Comparison of ENCODE assay signal across 31 mouse cellular contexts in genomic region chr17:28837840-28838239, GRCm38 (mm10). TPM values are rescaled to one million over a fixed set of nuclear protein-coding genes. Genes with fewer than 3 reads are reported as not detected.
DNase-seq lines count a peak whose midpoint lies in the region; ATAC-seq and TF ChIP-seq lines count a peak whose summit lies in the region.
"Had no signal": no experiment of that assay in that cellular context is flagged by ENCODE, and none has a peak within 500 bp of the region (broad histone marks: within the 10 kb centered on the region; RNA-seq: fewer than 3 reads in every experiment).

No protein-coding gene starts in this region.

- no peak for TF ChIP-seq CTCF in liver, embryonic 14.5 days (IDR thresholded peaks at IDR 0.05; ENCODE audit: low read depth)
- TF ChIP-seq CTCF in liver, postnatal 0 days (IDR thresholded peaks at IDR 0.05; ENCODE audit: low read depth), result no peak

- H3K9ac ChIP-seq in liver, embryonic 14.5 days (replicated peaks), result no peak overlapping the region; the same call in 1 of the 2 replicates
- no peak overlapping the region for H3K9ac ChIP-seq in liver, postnatal 0 days (replicated peaks)
- H3K9ac ChIP-seq in midbrain, embryonic 14.5 days (replicated peaks; ENCODE audit: low read length), result no peak overlapping the region
- H3K9ac ChIP-seq: embryonic facial prominence, embryonic 12.5 days; embryonic facial prominence, embryonic 15.5 days; forebrain, embryonic 13.5 days; hindbrain, embryonic 14.5 days had no signal

- H3K4me2 ChIP-seq in liver, embryonic 14.5 days (ENCODE audit: low read depth), result no peak overlapping the region
- no peak overlapping the region for H3K4me2 ChIP-seq in liver, postnatal 0 days (ENCODE audit: low read depth, low read length)
- no peak overlapping the region for H3K4me2 ChIP-seq in midbrain, embryonic 14.5 days (ENCODE audit: low read length)
- H3K4me2 ChIP-seq: embryonic facial prominence, embryonic 12.5 days; embryonic facial prominence, embryonic 15.5 days; forebrain, embryonic 13.5 days; heart, embryonic 11.5 days; hindbrain, embryonic 14.5 days had no signal

- H3K27me3 ChIP-seq in liver, embryonic 14.5 days (ENCODE audit: control insufficient read depth, insufficient read depth, low read length), result no peaks in the 10 kb centered on the region
- H3K27me3 ChIP-seq in liver, postnatal 0 days (ENCODE audit: insufficient read depth, low read length), result no peaks in the 10 kb centered on the region
- H3K27me3 ChIP-seq in midbrain, embryonic 14.5 days (ENCODE audit: control insufficient read depth, insufficient read depth, low read length), result no peaks in the 10 kb centered on the region
- H3K27me3 ChIP-seq: embryonic facial prominence, embryonic 12.5 days; embryonic facial prominence, embryonic 15.5 days; forebrain, embryonic 13.5 days had no signal

- intact Hi-C loops in heart, postnatal 14 days (cut with DNase I), result no loop called here

- H3K4me1 ChIP-seq in liver, embryonic 14.5 days (replicated peaks; ENCODE audit: control insufficient read depth in 2 of 2, insufficient read depth in 2 of 2, low read length in 1 of 2), result peaks cover 17 to 18% of the 10 kb centered on the region in 2 experiments
- no peaks in the 10 kb centered on the region for H3K4me1 ChIP-seq in liver, postnatal 0 days (ENCODE audit: insufficient read depth)
- no peaks in the 10 kb centered on the region for H3K4me1 ChIP-seq in midbrain, embryonic 14.5 days (ENCODE audit: control insufficient read depth, insufficient read depth, low read length)
- H3K4me1 ChIP-seq: embryonic facial prominence, embryonic 12.5 days; embryonic facial prominence, embryonic 15.5 days; forebrain, embryonic 10.5 days; forebrain, embryonic 13.5 days had no signal

- H3K4me3 ChIP-seq in liver, embryonic 14.5 days (ENCODE audit: insufficient read depth in 1 of 2, low read depth in 2 of 2, low read length in 2 of 2), result no peak overlapping the region
- H3K4me3 ChIP-seq in liver, postnatal 0 days (ENCODE audit: low read depth, low read length), result no peak overlapping the region
- H3K4me3 ChIP-seq in midbrain, embryonic 14.5 days (replicated peaks; ENCODE audit: low read depth, low read length), result no peak overlapping the region
- H3K4me3 ChIP-seq: embryonic facial prominence, embryonic 12.5 days; embryonic facial prominence, embryonic 15.5 days; erythroblast, embryonic 14.5 days; forebrain, embryonic 10.5 days; forebrain, embryonic 13.5 days; gastrocnemius, adult 2 months had no signal

- H3K36me3 ChIP-seq in liver, embryonic 14.5 days (replicated peaks; ENCODE audit: control insufficient read depth, insufficient read depth, low read depth), result peaks cover 68% of the 10 kb centered on the region
- peaks cover 60% of the 10 kb centered on the region for H3K36me3 ChIP-seq in liver, postnatal 0 days (replicated peaks; ENCODE audit: insufficient read depth, low read length)
- peaks cover 53% of the 10 kb centered on the region for H3K36me3 ChIP-seq in midbrain, embryonic 14.5 days (ENCODE audit: control insufficient read depth, insufficient read depth, low read length)

- no peak for DNase-seq in liver, embryonic 14.5 days (ENCODE audit: low read depth in 3 of 3, low spot score in 3 of 3)
- no peak for DNase-seq in liver, postnatal 0 days
- no peak for DNase-seq in heart, postnatal 14 days
- DNase-seq in midbrain, embryonic 14.5 days, result no peak
- DNase-seq: adrenal gland, adult 2 months; adrenal gland, postnatal 14 days; cerebellum, adult 11 months; cerebellum, adult 2 months; cerebellum, adult 9-11 months; cerebellum, postnatal 25 days; gastrocnemius, adult 2 months; gastrocnemius, postnatal 14 days; heart, adult 11 months; heart, postnatal 4 days had no signal

- H3K27ac ChIP-seq in liver, embryonic 14.5 days, result peak overlapping the region; percentile 31; the same call in 1 of the 2 replicates
- 0 out of 2 replicates have a peak overlapping the region, but pooled peaks have one; percentile 11 for H3K27ac ChIP-seq in liver, postnatal 0 days (ENCODE audit: low read depth)
- H3K27ac ChIP-seq in midbrain, embryonic 14.5 days (replicated peaks; ENCODE audit: low read depth, low read length), result no peak overlapping the region
- H3K27ac ChIP-seq: embryonic facial prominence, embryonic 12.5 days; embryonic facial prominence, embryonic 15.5 days; forebrain, embryonic 10.5 days; forebrain, embryonic 13.5 days; gastrocnemius, adult 2 months; hindbrain, embryonic 14.5 days; hindbrain, postnatal 0 days had no signal

- 0 out of 2 replicates have a peak, but pooled peaks have one; percentile 5 for ATAC-seq in erythroblast, adult 5-6 weeks (replicated peaks; ENCODE audit: low FRiP score, poor library complexity, severe bottlenecking)
- ATAC-seq in erythroid progenitor cell, adult 5-6 weeks (replicated peaks; ENCODE audit: low FRiP score, poor library complexity, severe bottlenecking), result 0 out of 2 replicates have a peak, but pooled peaks have one; percentile 22
- no peak for ATAC-seq in liver, embryonic 14.5 days (ENCODE audit: insufficient read depth)
- no peak for ATAC-seq in liver, postnatal 0 days
- no peak for ATAC-seq in midbrain, embryonic 14.5 days (ENCODE audit: low FRiP score, low TSS enrichment)
- ATAC-seq: CD4-positive, CD25-positive, alpha-beta regulatory T cell, adult 4 months; forebrain, embryonic 13.5 days; forebrain, embryonic 16.5 days; hindbrain, postnatal 0 days had no signal

- no peak for TF ChIP-seq EP300 in liver, embryonic 14.5 days (IDR thresholded peaks at IDR 0.05; ENCODE audit: low read depth)
- TF ChIP-seq EP300 in liver, postnatal 0 days (IDR thresholded peaks at IDR 0.05; ENCODE audit: low read depth), result no peak

- H3K9me3 ChIP-seq in liver, embryonic 14.5 days (ENCODE audit: control insufficient read depth, low read length), result no peaks in the 10 kb centered on the region
- H3K9me3 ChIP-seq in liver, postnatal 0 days (ENCODE audit: low read length), result peaks cover 5% of the 10 kb centered on the region; the same call in 1 of the 2 replicates
- no peaks in the 10 kb centered on the region; the same call in 1 of the 2 replicates for H3K9me3 ChIP-seq in midbrain, embryonic 14.5 days (ENCODE audit: control insufficient read depth, low read length)
- H3K9me3 ChIP-seq: embryonic facial prominence, embryonic 15.5 days; forebrain, embryonic 13.5 days had no signal

- WGBS in liver, embryonic 14.5 days (ENCODE audit: insufficient replicate concordance), result 59% methylated on average over 7 of the region's 7 CpGs
- 78% methylated on average over 7 of the region's 7 CpGs for WGBS in liver, postnatal 0 days (ENCODE audit: insufficient replicate concordance)
- WGBS in midbrain, embryonic 14.5 days, result 96% methylated on average over 7 of the region's 7 CpGs

RNA-seq across cellular contexts. Expression of gene Pnpla1, which starts 20.4 kb away (rescaled TPM):
- 0.19 TPM in 1 of 2 replicates, not detected in the other for total RNA-seq in erythroblast, adult 5-6 weeks (2015; ENCODE audit: low replicate concordance)
- total RNA-seq in erythroblast, adult 5-6 weeks (2017; ENCODE audit: low replicate concordance), result 0.68 TPM in 1 of 2 replicates, not detected in the other
- total RNA-seq in erythroid progenitor cell, adult 5-6 weeks (2015; ENCODE audit: low replicate concordance), result 2.2 TPM in 1 of 2 replicates, not detected in the other
- total RNA-seq in erythroid progenitor cell, adult 5-6 weeks (2017; ENCODE audit: low replicate concordance), result not detected in 2 replicates
- 0.01 and 0.02 TPM in 2 replicates for polyA plus RNA-seq in liver, embryonic 14.5 days (2012; rRNA removed)
- 0.04 TPM in 1 of 2 replicates, not detected in the other for polyA plus RNA-seq in liver, embryonic 14.5 days (2014; fragmentation: Nextera tagmentation; extraction: Ambion mirVana)
- polyA plus RNA-seq in liver, postnatal 0 days (2015; fragmentation: Nextera tagmentation; extraction: Ambion mirVana), result 0.09 and 0.16 TPM in 2 replicates
- not detected for total RNA-seq in heart, postnatal 14 days (2021)
- polyA plus RNA-seq in midbrain, embryonic 14.5 days (2014; fragmentation: Nextera tagmentation; extraction: Ambion mirVana), result 0.04 TPM in 1 of 2 replicates, not detected in the other
- total RNA-seq: common myeloid progenitor, adult 5-6 weeks; gastrocnemius, adult 2 months; gastrocnemius, postnatal 4 days had no signal
- polyA plus RNA-seq: C2C12; CD4-positive, CD25-positive, alpha-beta regulatory T cell, adult 4 months; erythroblast, embryonic 14.5 days; forebrain, embryonic 10.5 days; forebrain, embryonic 13.5 days; forebrain, embryonic 16.5 days; heart, embryonic 14.5 days; hindbrain, embryonic 11.5 days; hindbrain, embryonic 14.5 days had no signal

RNA-seq across cellular contexts. Expression of gene Brpf3, which starts 37.0 kb away (rescaled TPM):
- 325 and 552 TPM in 2 replicates for total RNA-seq in erythroblast, adult 5-6 weeks (2015; ENCODE audit: low replicate concordance)
- 230 and 255 TPM in 2 replicates for total RNA-seq in erythroblast, adult 5-6 weeks (2017; ENCODE audit: low replicate concordance)
- total RNA-seq in erythroid progenitor cell, adult 5-6 weeks (2015; ENCODE audit: low replicate concordance), result 497 and 560 TPM in 2 replicates
- 243 and 286 TPM in 2 replicates for total RNA-seq in erythroid progenitor cell, adult 5-6 weeks (2017; ENCODE audit: low replicate concordance)
- 95.9 and 98.3 TPM in 2 replicates for polyA plus RNA-seq in liver, embryonic 14.5 days (2012; rRNA removed)
- polyA plus RNA-seq in liver, embryonic 14.5 days (2014; fragmentation: Nextera tagmentation; extraction: Ambion mirVana), result 48.6 and 66.8 TPM in 2 replicates
- 33.9 and 35.6 TPM in 2 replicates for polyA plus RNA-seq in liver, postnatal 0 days (2015; fragmentation: Nextera tagmentation; extraction: Ambion mirVana)
- total RNA-seq in heart, postnatal 14 days (2021), result 10 to 100 TPM; 17.2 to 18.5 TPM
- 4.7 and 8.2 TPM in 2 replicates for polyA plus RNA-seq in midbrain, embryonic 14.5 days (2014; fragmentation: Nextera tagmentation; extraction: Ambion mirVana)

Comparison
In these comparisons a context has a peak if more than half of its experiments do, and no peak if none do; other contexts are left out.
1. ATAC-seq: peak in erythroblast, adult 5-6 weeks (single experiment) and erythroid progenitor cell, adult 5-6 weeks (single experiment); none in liver, embryonic 14.5 days (single experiment), liver, postnatal 0 days (single experiment) and midbrain, embryonic 14.5 days (single experiment).
2. RNA of gene Brpf3, which starts 37.0 kb away (total RNA-seq): 243 to 560 TPM in erythroid progenitor cell, adult 5-6 weeks and 230 to 552 TPM in erythroblast, adult 5-6 weeks; 17.2 to 18.5 TPM in heart, postnatal 14 days; every median in the first group is over 10 times any median in the second.